Mouse (Mus musculus) spleen, adult 2 months (tissue): ENCODE data around the gene Gm17542.
"Not testable (repeated sequence)": the region's sequence is repeated elsewhere in the genome, so short reads cannot be mapped to it uniquely, and the experiment has no call there.

Source experiments
- CTCF ChIP-seq: fragments of 200-500 bp; IDR thresholded peaks from 2 replicates; pipeline ENCODE4 v1.5.1; 2011; ENCODE audit warnings: mild to moderate bottlenecking, inconsistent platforms; ENCODE audit not compliant: insufficient read depth, insufficient read length, insufficient replicate concordance; ENCODE audit errors: extremely low read depth
- POLR2A ChIP-seq: fragments of 200-500 bp; IDR thresholded peaks from 2 replicates; pipeline ENCODE4 v1.6.1; 2011; ENCODE audit warnings: low read depth, low read length, inconsistent platforms

- not testable (repeated sequence) for TF ChIP-seq CTCF, POLR2A
Measured at GRCm38 (mm10) chr10:58718110-58718509, at the start of gene Gm17542.
